ENCODE assay signal across 9 mouse cellular contexts in genomic region chr7:65073555-65073954, GRCm38 (mm10).
DNase-seq lines count a peak whose midpoint lies in the region; ATAC-seq lines count a peak whose summit lies in the region.
"Had no signal": no experiment of that assay in that cellular context is flagged by ENCODE, and none has a peak within 500 bp of the region (broad histone marks: within the 10 kb centered on the region; RNA-seq: fewer than 3 reads in every experiment).

No protein-coding gene starts in this region.

- H3K9ac ChIP-seq in hindbrain, embryonic 16.5 days (ENCODE audit: low read depth, low read length), result no peak overlapping the region
- no peak overlapping the region for H3K9ac ChIP-seq in limb, embryonic 11.5 days (ENCODE audit: low read length)
- H3K9ac ChIP-seq: limb, embryonic 12.5 days had no signal

- no peaks in the 10 kb centered on the region for H3K9me3 ChIP-seq in hindbrain, embryonic 16.5 days (ENCODE audit: control insufficient read depth, low read length)
- H3K9me3 ChIP-seq in limb, embryonic 11.5 days (ENCODE audit: control insufficient read depth, low read length), result no peaks in the 10 kb centered on the region
- H3K9me3 ChIP-seq: limb, embryonic 12.5 days had no signal

- no peaks in the 10 kb centered on the region; the same call in 1 of the 2 replicates for H3K4me1 ChIP-seq in hindbrain, embryonic 16.5 days (ENCODE audit: control insufficient read depth, insufficient read depth, low read depth, low read length)
- no peaks in the 10 kb centered on the region for H3K4me1 ChIP-seq in limb, embryonic 11.5 days (ENCODE audit: control insufficient read depth, insufficient read depth, low read length)
- H3K4me1 ChIP-seq: limb, embryonic 12.5 days had no signal

- peak; percentile 46 for ATAC-seq in hindbrain, embryonic 16.5 days
- no peak for ATAC-seq in limb, embryonic 11.5 days (ENCODE audit: insufficient number of reproducible peaks, low FRiP score, low TSS enrichment, low read depth)

- DNase-seq in heart, postnatal 10 days, result peak; percentile 38 to 68
- DNase-seq in heart, adult 9 months (ENCODE audit: low spot score in 2 of 2), result no peak
- DNase-seq in adrenal gland, adult 8-10 months, result peak; percentile 22
- peak; percentile 73 for DNase-seq in embryo, embryonic 9.5 days (ENCODE audit: extremely low spot score)
- DNase-seq in limb, embryonic 11.5 days (ENCODE audit: low spot score), result peak; percentile 68
- DNase-seq in ovary, postnatal 36 days (ENCODE audit: low spot score), result peak; percentile 57
- DNase-seq in urinary bladder, postnatal 10 days (ENCODE audit: low spot score), result peak; percentile 17

- H3K4me3 ChIP-seq in hindbrain, embryonic 16.5 days (ENCODE audit: low read length), result no peak overlapping the region
- H3K4me3 ChIP-seq in limb, embryonic 11.5 days (ENCODE audit: low read depth, low read length), result no peak overlapping the region
- H3K4me3 ChIP-seq: limb, embryonic 12.5 days had no signal

- 25% methylated on average over 6 of the region's 6 CpGs for WGBS in hindbrain, embryonic 16.5 days
- WGBS in limb, embryonic 11.5 days, result 32% methylated on average over 6 of the region's 6 CpGs

- H3K27me3 ChIP-seq in hindbrain, embryonic 16.5 days (replicated peaks; ENCODE audit: control insufficient read depth, insufficient read depth, low read length), result no peaks in the 10 kb centered on the region
- H3K27me3 ChIP-seq in limb, embryonic 11.5 days (ENCODE audit: control insufficient read depth, insufficient read depth, low read length), result no peaks in the 10 kb centered on the region
- H3K27me3 ChIP-seq: limb, embryonic 12.5 days had no signal

- intact Hi-C loops in heart, postnatal 10 days (cut with DNase I), result loop anchor here (2.0 to 5.0 kb wide), 3 partner anchors 123 to 291 kb away; no protein-coding TSS in a partner anchor

- no peak overlapping the region for H3K4me2 ChIP-seq in hindbrain, embryonic 16.5 days (ENCODE audit: low read length)
- no peak overlapping the region for H3K4me2 ChIP-seq in limb, embryonic 11.5 days (ENCODE audit: low read depth, severe bottlenecking)
- H3K4me2 ChIP-seq: limb, embryonic 12.5 days had no signal

- no peaks in the 10 kb centered on the region for H3K36me3 ChIP-seq in hindbrain, embryonic 16.5 days (ENCODE audit: control insufficient read depth, insufficient read depth, low read length)
- no peaks in the 10 kb centered on the region for H3K36me3 ChIP-seq in limb, embryonic 11.5 days (ENCODE audit: control insufficient read depth, insufficient read depth, low read length)
- H3K36me3 ChIP-seq: limb, embryonic 12.5 days had no signal

- no peak overlapping the region for H3K27ac ChIP-seq in hindbrain, embryonic 16.5 days (ENCODE audit: low read depth, low read length)
- H3K27ac ChIP-seq in limb, embryonic 11.5 days (replicated peaks; ENCODE audit: low read depth, low read length), result no peak overlapping the region
- H3K27ac ChIP-seq: limb, embryonic 12.5 days had no signal

Comparison
In these comparisons a context has a peak if more than half of its experiments do, and no peak if none do; other contexts are left out.
1. DNase-seq: peak in heart, postnatal 10 days (2 of 2), adrenal gland, adult 8-10 months (single experiment), embryo, embryonic 9.5 days (single experiment), limb, embryonic 11.5 days (single experiment), ovary, postnatal 36 days (single experiment) and urinary bladder, postnatal 10 days (single experiment); none in heart, adult 9 months (0 of 2).